Mouse (Mus musculus): ENCODE results near the gene Eif1.

DNA sequence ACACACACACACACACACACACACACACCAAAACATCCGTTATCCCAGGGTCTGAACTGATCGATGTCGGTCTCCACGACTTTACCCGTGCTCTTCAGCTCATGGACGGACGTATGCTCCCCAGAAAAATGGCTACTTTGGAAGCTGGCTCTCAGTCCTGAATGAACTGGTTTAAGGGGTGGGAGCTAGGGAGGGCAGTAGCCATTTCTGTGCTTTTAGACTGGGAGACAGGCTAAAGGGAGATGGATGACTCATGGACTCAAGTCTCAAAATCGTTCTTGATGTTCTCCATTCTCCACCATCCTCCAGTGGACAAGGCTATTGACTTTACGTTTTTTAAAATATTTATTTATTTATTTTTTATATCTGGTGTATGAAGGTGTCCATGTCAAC is 37.1 kb downstream of the Eif1 start:
- TF ChIP-seq CTCF (IDR thresholded peaks at IDR 0.05; ENCODE audit: low read depth, low read length) (no peak), POLR2A (IDR thresholded peaks at IDR 0.05; ENCODE audit: extremely low read depth, insufficient read depth, low read length) (no peak)
